Mouse (Mus musculus) embryonic fibroblast, embryonic 13.5 days (primary cell): ENCODE measurements around the gene Nup133.

Source experiments
- CTCF ChIP-seq: IDR thresholded peaks from 2 replicates; pipeline ENCODE4 v1.5.1; 2011; ENCODE audit warnings: mild to moderate bottlenecking, control low read depth, low read length, moderate library complexity, borderline replicate concordance; ENCODE audit not compliant: insufficient read depth
- POLR2A ChIP-seq: IDR thresholded peaks from 2 replicates; pipeline ENCODE4 v1.6.1; 2011; ENCODE audit warnings: low read depth, mild to moderate bottlenecking, control low read depth, low read length, moderate library complexity

GRCm38 (mm10) chr8:123990277-123991049 lies 41.4 kb upstream of the Nup133 start:
- TF ChIP-seq CTCF, result no peak
- no peak for TF ChIP-seq POLR2A
